ENCODE assay signal across 17 mouse cellular contexts in the genomic region with DNA sequence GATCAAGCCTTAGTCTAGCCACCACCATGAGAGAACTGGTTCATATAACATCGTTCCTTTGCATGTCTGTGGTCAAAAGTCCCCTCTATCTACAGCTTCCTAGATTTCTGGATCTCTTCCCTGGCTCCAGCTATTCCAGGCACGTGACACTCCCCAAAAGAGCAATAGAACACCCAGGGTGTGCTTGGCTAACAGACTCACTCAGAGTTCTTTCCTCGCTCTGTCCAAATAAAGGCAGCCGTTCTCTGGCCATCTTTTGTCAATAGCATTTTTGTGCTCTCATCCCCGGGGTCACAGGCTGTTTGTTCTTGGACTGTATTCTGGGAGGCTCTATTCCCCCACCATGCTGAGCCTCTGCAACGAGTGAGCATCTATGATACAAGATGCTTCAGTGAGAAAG.
DNase-seq lines count a peak whose midpoint lies in the region; ATAC-seq and TF ChIP-seq lines count a peak whose summit lies in the region.
"Had no signal": no experiment of that assay in that cellular context is flagged by ENCODE, and none has a peak within 500 bp of the region (broad histone marks: within the 10 kb centered on the region; RNA-seq: fewer than 3 reads in every experiment).

No protein-coding gene starts in this region.

- no peak overlapping the region for H3K27ac ChIP-seq in kidney, postnatal 0 days
- H3K27ac ChIP-seq in midbrain, embryonic 14.5 days (replicated peaks; ENCODE audit: low read depth, low read length): no peak overlapping the region
- H3K27ac ChIP-seq in midbrain, embryonic 13.5 days: no peak overlapping the region
- 0 out of 2 replicates have a peak overlapping the region, but pooled peaks have one; percentile 8 for H3K27ac ChIP-seq in hindbrain, embryonic 15.5 days (replicated peaks)
- no peak overlapping the region for H3K27ac ChIP-seq in stomach, postnatal 0 days (replicated peaks)
- H3K27ac ChIP-seq: embryonic facial prominence, embryonic 12.5 days; heart, embryonic 13.5 days; limb, embryonic 15.5 days had no signal

- 60% methylated on average over 6 of the region's 6 CpGs for WGBS in kidney, postnatal 0 days
- 38% methylated on average over 6 of the region's 6 CpGs for WGBS in midbrain, embryonic 14.5 days
- 32% methylated on average over 6 of the region's 6 CpGs for WGBS in midbrain, embryonic 13.5 days
- WGBS in hindbrain, embryonic 15.5 days: 34% methylated on average over 6 of the region's 6 CpGs
- WGBS in stomach, postnatal 0 days: 16% methylated on average over 6 of the region's 6 CpGs

- H3K4me3 ChIP-seq in kidney, postnatal 0 days (replicated peaks; ENCODE audit: low read depth, low read length): no peak overlapping the region
- H3K4me3 ChIP-seq in midbrain, embryonic 14.5 days (replicated peaks; ENCODE audit: low read depth, low read length): no peak overlapping the region
- no peak overlapping the region for H3K4me3 ChIP-seq in midbrain, embryonic 13.5 days (replicated peaks)
- no peak overlapping the region for H3K4me3 ChIP-seq in hindbrain, embryonic 15.5 days
- H3K4me3 ChIP-seq in stomach, postnatal 0 days (ENCODE audit: low read depth, low read length): no peak overlapping the region
- H3K4me3 ChIP-seq: embryonic facial prominence, embryonic 12.5 days; heart, embryonic 13.5 days; limb, embryonic 15.5 days had no signal

- H3K4me1 ChIP-seq in kidney, postnatal 0 days (replicated peaks; ENCODE audit: insufficient read depth, low read length): no peaks in the 10 kb centered on the region
- no peaks in the 10 kb centered on the region for H3K4me1 ChIP-seq in midbrain, embryonic 14.5 days (ENCODE audit: control insufficient read depth, insufficient read depth, low read length)
- H3K4me1 ChIP-seq in midbrain, embryonic 13.5 days (replicated peaks): peaks cover 6% of the 10 kb centered on the region; the same call in 1 of the 2 replicates
- peaks cover 17% of the 10 kb centered on the region for H3K4me1 ChIP-seq in hindbrain, embryonic 15.5 days (replicated peaks)
- H3K4me1 ChIP-seq in stomach, postnatal 0 days (replicated peaks; ENCODE audit: control insufficient read depth, insufficient read depth): no peaks in the 10 kb centered on the region

- no peaks in the 10 kb centered on the region for H3K36me3 ChIP-seq in kidney, postnatal 0 days (ENCODE audit: insufficient read depth, low read length)
- H3K36me3 ChIP-seq in midbrain, embryonic 14.5 days (ENCODE audit: control insufficient read depth, insufficient read depth, low read length): no peaks in the 10 kb centered on the region
- H3K36me3 ChIP-seq in midbrain, embryonic 13.5 days: no peaks in the 10 kb centered on the region
- no peaks in the 10 kb centered on the region for H3K36me3 ChIP-seq in hindbrain, embryonic 15.5 days
- no peaks in the 10 kb centered on the region for H3K36me3 ChIP-seq in stomach, postnatal 0 days (ENCODE audit: control insufficient read depth, insufficient read depth, low read length)
- H3K36me3 ChIP-seq: embryonic facial prominence, embryonic 12.5 days; G1E; heart, embryonic 13.5 days; limb, embryonic 15.5 days had no signal

- ATAC-seq in kidney, postnatal 0 days (replicated peaks; ENCODE audit: low FRiP score, low read depth): no peak
- no peak for ATAC-seq in midbrain, embryonic 14.5 days (ENCODE audit: low FRiP score, low TSS enrichment)
- ATAC-seq in midbrain, embryonic 13.5 days: no peak
- peak; percentile 72 for ATAC-seq in hindbrain, embryonic 15.5 days (ENCODE audit: low FRiP score, low read depth)
- peak; percentile 60; the same call in 1 of the 2 replicates for ATAC-seq in stomach, postnatal 0 days (ENCODE audit: low FRiP score, low TSS enrichment)
- ATAC-seq: liver, postnatal 0 days had no signal

- no peaks in the 10 kb centered on the region for H3K27me3 ChIP-seq in kidney, postnatal 0 days (ENCODE audit: insufficient read depth, low read length)
- no peaks in the 10 kb centered on the region for H3K27me3 ChIP-seq in midbrain, embryonic 14.5 days (ENCODE audit: control insufficient read depth, insufficient read depth, low read length)
- H3K27me3 ChIP-seq in midbrain, embryonic 13.5 days: no peaks in the 10 kb centered on the region
- no peaks in the 10 kb centered on the region for H3K27me3 ChIP-seq in hindbrain, embryonic 15.5 days
- no peaks in the 10 kb centered on the region for H3K27me3 ChIP-seq in stomach, postnatal 0 days (ENCODE audit: control insufficient read depth, insufficient read depth, low read length)
- H3K27me3 ChIP-seq: embryonic facial prominence, embryonic 12.5 days; heart, embryonic 13.5 days; limb, embryonic 15.5 days had no signal

- no peak for TF ChIP-seq CTCF in kidney, postnatal 0 days (IDR thresholded peaks at IDR 0.05; ENCODE audit: low read depth)
- TF ChIP-seq CTCF in stomach, postnatal 0 days (IDR thresholded peaks at IDR 0.05; ENCODE audit: low read depth): no peak

- no peak overlapping the region for H3K4me2 ChIP-seq in kidney, postnatal 0 days (ENCODE audit: low read length)
- no peak overlapping the region for H3K4me2 ChIP-seq in midbrain, embryonic 14.5 days (ENCODE audit: low read length)
- H3K4me2 ChIP-seq in midbrain, embryonic 13.5 days (replicated peaks): no peak overlapping the region
- no peak overlapping the region for H3K4me2 ChIP-seq in hindbrain, embryonic 15.5 days
- no peak overlapping the region for H3K4me2 ChIP-seq in stomach, postnatal 0 days (replicated peaks; ENCODE audit: low read depth)
- H3K4me2 ChIP-seq: embryonic facial prominence, embryonic 12.5 days; heart, embryonic 13.5 days; limb, embryonic 15.5 days had no signal

- peak; percentile 33 for DNase-seq in kidney, postnatal 0 days (ENCODE audit: low spot score)
- DNase-seq in kidney, postnatal 14 days: no peak
- peak; percentile 40 for DNase-seq in midbrain, embryonic 14.5 days
- DNase-seq in stomach, postnatal 0 days (ENCODE audit: low spot score): no peak
- no peak for DNase-seq in frontal cortex, adult 2 months (ENCODE audit: extremely low spot score in 1 of 2, low spot score in 1 of 2)
- DNase-seq: adrenal gland, postnatal 14 days; cerebellum, postnatal 25 days; heart, postnatal 4 days; kidney, adult 18-20 months; liver, postnatal 0 days; thymus, postnatal 25 days had no signal

- no peak for TF ChIP-seq EP300 in stomach, postnatal 0 days (optimal IDR thresholded peaks at IDR 0.05)

- H3K9ac ChIP-seq in kidney, postnatal 0 days (ENCODE audit: low read depth, low read length): no peak overlapping the region
- no peak overlapping the region for H3K9ac ChIP-seq in midbrain, embryonic 14.5 days (replicated peaks; ENCODE audit: low read length)
- H3K9ac ChIP-seq in midbrain, embryonic 13.5 days (replicated peaks): no peak overlapping the region
- H3K9ac ChIP-seq in hindbrain, embryonic 15.5 days: no peak overlapping the region
- no peak overlapping the region for H3K9ac ChIP-seq in stomach, postnatal 0 days (ENCODE audit: low read length)
- H3K9ac ChIP-seq: embryonic facial prominence, embryonic 12.5 days; heart, embryonic 13.5 days; limb, embryonic 15.5 days; liver, postnatal 0 days had no signal

- H3K9me3 ChIP-seq in kidney, postnatal 0 days (replicated peaks; ENCODE audit: low read length): no peaks in the 10 kb centered on the region
- no peaks in the 10 kb centered on the region for H3K9me3 ChIP-seq in midbrain, embryonic 14.5 days (ENCODE audit: control insufficient read depth, low read length)
- H3K9me3 ChIP-seq in midbrain, embryonic 13.5 days: no peaks in the 10 kb centered on the region
- H3K9me3 ChIP-seq in hindbrain, embryonic 15.5 days: no peaks in the 10 kb centered on the region
- H3K9me3 ChIP-seq in stomach, postnatal 0 days (ENCODE audit: control insufficient read depth, low read length): no peaks in the 10 kb centered on the region
- H3K9me3 ChIP-seq: embryonic facial prominence, embryonic 12.5 days; heart, embryonic 13.5 days; limb, embryonic 15.5 days had no signal

Comparison
In these comparisons a context has a peak if more than half of its experiments do, and no peak if none do; other contexts are left out.
1. DNase-seq: peak in kidney, postnatal 0 days (single experiment) and midbrain, embryonic 14.5 days (single experiment); none in kidney, postnatal 14 days (single experiment), stomach, postnatal 0 days (single experiment) and frontal cortex, adult 2 months (0 of 2).
2. ATAC-seq: peak in hindbrain, embryonic 15.5 days (single experiment) and stomach, postnatal 0 days (single experiment); none in kidney, postnatal 0 days (single experiment), midbrain, embryonic 14.5 days (single experiment) and midbrain, embryonic 13.5 days (single experiment).